Mouse (Mus musculus): ENCODE data around the gene Hdac8.
A peak's percentile ranks its signal among the peaks of the same experiment; 100 is the strongest.

The Hdac8 gene

DNA sequence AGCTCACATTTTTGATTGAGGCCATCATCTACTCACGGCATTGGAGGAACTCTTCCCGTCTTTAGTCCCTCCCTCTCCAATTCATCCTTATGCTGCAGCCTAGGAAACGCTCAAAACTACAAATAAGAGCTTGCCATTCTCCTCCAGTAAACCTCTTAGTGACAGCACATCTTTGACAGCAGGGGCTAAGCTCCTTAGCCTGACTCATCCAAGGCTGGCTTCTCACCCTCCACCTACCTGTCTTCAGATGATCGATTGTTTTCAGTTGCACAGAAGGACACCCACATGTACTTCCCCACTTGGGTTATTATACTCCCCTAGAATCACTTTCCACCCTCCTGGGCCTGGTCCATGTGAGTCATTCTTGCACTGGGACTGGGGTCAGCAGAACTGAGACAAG, 163.5 kb downstream of the Hdac8 start:
- DNase-seq (ENCODE audit: low read depth, low spot score) = no peak

DNA sequence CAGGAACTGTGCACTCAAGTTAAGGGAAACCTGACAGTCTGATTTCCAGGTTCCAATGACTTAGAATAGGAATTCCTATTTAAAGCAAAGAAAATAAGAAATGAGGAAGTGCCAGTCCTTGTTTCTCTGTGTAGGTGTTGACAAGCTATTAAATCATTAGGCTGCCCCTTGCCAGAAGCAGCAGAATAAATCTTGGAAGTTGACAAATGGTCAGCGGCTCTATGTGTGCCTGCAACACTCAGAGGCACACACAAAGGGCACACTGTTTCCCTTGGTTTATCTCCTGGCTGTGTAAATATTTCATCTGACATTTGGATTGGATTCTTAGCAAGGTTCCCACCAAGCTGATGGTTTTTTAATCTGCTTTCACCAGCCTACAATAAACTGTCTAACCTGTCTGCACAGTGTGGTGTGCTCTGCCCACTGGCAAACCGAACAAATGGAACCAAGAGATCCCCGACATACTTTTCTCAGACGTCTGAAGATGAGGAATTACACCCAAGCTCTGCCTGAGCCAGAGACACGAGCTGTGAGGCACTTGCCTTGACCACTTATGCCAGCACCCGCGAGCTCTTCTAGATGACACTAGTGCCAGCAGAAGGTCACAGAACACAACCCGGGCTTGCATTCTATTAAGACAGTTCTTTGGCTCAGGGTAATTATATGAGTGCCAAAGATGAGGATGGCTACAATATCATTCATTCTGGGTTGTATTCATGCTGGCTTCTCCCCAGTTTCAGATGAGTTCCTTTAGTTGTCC, 165.6 kb downstream of the Hdac8 start:
- DNase-seq (ENCODE audit: low read depth, low spot score) = peak; percentile 25

DNA sequence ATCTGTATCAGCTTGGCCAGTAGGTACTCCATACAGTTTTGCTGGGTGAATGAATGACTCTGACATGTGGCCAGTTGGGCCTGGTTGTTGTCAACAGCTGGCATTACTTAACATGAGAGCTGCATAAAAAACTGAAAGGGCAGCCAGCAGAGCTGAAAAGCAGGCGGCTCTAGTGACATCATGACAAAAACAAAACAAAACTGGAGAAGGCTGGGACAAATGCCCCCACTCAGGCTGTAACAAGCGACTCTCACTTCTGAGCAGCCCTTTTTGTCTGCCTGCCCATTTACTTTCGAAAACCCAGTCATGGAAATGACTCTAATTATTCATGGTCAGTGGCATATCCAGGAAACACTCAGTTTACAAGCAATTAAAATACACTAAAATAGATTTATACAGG, 185.5 kb downstream of the Hdac8 start:
- peak; percentile 38 for DNase-seq (ENCODE audit: low read depth, low spot score)

DNA sequence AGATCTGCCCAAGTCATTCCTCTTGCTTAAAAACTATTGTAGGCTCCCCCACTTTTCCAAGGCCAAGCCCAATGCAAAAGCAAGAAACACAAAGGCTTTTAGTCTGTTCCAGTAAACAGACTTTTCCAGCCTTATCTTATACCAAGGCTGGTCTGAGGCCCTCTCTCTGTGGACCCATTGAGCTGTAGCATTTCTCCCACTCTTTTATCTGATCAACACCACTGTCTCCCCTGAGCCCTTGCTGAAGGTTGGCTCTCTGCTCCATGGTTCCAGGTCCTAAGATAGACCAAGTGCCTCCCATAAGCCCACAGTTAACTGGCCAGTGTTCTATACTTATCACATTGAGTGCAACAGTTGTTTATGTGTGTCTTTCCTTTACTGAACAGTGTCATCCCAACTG, 185.9 kb downstream of the Hdac8 start:
- no peak for DNase-seq (ENCODE audit: low read depth, low spot score)

DNA sequence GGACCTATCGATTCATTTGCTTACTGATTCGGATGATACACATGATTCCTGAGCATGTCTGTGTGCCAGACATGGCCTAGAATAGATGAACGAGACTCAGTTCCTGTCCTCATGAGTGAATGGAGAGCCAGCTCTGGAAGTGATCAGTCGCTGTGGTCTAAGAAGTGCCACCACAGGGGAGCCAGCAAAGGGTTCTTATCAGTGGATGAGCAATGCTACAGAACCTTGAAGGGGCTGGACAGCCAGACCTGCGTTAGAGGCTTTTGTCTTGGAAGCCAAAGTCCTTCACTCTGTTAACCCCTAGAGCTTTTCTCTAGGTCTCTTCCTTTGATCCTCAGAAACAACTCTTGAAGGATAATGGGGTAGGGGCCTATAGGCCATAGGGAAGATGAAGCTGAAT, 186.4 kb downstream of the Hdac8 start:
- DNase-seq (ENCODE audit: low read depth, low spot score) = no peak

DNA sequence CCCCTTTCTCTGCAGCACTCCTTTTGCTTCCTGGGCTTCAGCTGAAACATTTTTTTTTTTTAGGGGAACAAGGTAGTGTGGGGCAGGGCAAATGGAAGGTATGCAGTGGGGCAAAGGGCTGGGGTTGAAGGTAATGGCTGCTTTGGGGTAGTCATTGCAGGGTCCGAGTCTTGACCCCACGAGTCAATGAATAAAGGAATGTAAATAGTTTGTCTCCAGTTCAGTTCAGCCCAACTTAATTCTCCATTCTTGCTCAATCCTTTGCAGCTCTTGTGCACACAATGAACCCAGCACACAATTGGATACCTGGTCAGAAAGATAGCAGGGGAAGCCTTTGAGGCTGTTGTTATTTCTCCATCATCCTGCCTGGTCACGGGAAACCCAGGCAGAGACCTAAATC, 194.0 kb downstream of the Hdac8 start:
- DNase-seq (ENCODE audit: low read depth, low spot score) = no peak

DNA sequence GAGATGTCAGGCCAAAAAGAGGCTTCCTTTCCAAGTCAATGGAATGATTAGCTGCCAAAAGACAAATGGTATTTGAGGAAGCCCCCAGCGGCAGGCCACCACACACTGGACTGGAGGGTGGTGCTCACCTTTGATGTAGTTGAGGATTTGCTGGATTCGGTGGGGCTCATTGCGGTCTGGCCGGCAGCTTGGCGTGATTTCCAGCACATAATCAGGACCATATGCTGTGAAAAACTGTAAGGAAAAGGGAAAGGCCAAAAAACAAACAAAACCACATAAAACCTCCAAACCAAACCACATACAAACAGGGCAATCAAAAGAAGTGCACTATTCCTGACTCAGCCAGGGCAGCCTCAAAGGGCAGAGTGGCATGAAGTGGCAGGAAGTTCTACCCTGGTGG, 197.6 kb downstream of the Hdac8 start:
- peak; percentile 18 for DNase-seq (ENCODE audit: low read depth, low spot score)

DNA sequence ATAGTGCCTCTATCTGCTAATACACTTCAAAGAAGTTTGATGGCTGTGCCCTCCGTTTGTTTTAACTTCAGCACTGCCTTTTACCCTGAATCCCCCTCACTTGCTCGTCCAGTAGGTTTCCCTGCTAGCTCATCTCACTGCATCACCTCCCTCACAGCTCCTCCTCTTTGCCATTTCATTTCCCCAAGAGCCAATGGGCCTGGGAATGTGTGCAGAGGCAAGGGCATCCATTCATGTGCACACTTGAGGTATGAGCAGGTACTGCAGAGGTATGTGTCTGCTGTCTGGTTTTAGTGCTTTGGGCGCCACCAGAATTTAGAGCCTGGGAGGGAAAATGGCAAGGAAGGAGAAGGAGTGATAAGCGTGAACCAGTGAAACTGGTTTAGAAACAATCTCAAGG, 199.4 kb downstream of the Hdac8 start:
- no peak for DNase-seq (ENCODE audit: low read depth, low spot score)

DNA sequence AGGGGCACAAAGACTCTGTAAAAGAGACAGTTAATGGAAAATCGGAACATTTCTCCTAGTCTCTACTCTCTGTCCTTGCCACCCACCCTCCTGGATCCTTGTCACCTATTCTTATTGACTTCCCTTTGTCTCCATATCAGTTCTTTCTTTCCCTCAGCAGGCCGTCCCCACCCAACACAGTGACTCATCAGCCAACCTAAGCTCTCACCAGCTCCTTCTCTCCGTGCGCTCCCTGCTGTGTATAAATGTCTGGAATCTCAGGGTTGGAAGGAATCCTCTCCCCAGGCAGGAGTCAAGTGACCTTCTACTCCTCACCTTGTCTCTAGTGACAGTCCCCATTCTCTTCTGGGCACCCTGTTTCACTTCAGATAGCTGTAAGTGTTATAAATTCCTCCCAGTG, 200.2 kb downstream of the Hdac8 start:
- DNase-seq (ENCODE audit: low read depth, low spot score) = no peak

DNA sequence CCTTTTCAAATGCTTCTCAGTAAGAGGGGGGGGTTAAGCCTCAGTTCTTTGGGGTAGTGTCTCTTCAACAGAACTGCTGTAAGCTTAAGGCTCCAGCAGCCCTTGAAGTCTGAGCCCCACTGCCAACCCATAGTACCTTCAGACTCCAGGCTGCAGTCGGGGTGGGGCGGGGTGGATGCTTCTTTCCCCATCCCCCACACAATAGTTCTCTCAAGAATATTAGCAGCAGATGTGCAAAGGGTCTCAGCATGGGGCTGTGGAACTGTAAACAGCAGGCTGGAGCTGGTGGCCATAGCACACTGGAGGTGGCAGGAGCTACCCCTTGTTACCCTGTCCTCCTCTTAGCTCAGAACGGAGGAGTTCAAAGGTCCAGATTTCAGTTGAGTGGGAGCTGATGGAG, 202.7 kb downstream of the Hdac8 start:
- DNase-seq (ENCODE audit: low read depth, low spot score) = peak; percentile 19

DNA sequence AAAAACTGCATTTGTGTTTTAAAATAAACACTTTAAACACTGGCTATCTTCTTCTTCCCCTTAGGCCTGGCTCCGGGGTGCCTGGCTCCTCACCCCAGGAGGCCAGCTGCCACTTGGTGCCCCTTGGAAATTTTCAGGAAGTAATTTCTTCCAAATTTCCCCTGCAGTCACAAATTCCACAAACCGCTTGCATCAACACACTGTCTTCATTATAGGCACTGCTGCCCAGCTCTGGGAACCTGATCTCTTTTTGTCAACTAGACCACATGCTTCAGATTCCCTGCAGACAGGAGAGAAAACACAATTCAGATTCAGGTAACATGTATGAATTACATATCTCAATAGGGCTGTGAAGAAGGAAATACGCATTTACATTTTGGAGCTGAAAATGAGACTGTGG, 220.3 kb downstream of the Hdac8 start:
- DNase-seq (ENCODE audit: low read depth, low spot score) = peak; percentile 35

DNA sequence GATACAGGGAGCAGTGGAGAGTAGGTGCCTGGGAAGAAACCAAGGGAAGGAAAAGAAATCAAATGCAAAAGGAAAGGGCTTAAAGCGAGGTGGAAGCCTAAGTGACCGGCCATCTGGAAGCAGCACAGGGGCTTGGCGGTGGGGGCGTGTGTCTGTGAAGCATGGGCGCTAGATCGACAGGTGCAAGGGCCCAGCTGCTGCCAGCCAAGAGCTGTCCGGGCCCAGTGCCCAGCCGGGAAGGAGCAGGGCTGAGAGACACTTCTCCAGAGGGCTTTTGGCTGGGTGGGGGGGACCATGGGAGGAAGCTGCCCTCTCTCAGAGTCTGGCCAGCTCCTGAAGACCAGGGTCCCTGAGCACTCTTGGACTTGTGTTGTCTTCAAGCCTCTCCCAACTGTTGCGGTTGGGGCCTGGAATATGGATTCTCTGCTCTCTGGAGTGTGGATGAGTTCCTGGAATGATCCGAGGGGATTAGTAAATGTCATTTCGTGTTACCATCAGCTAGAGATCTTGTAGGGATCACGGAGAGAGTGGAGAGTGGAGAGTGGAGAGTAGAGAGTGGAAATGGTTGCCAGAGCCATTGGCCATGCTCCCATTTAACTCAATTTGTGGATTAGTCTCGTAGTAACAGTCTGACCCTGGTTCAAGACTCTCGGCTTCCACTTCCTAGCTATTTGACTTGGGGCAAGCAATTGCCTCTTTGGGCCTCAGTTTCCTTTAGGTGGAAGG, 242.4 kb downstream of the Hdac8 start:
- DNase-seq (ENCODE audit: low read depth, low spot score) = no peak

DNA sequence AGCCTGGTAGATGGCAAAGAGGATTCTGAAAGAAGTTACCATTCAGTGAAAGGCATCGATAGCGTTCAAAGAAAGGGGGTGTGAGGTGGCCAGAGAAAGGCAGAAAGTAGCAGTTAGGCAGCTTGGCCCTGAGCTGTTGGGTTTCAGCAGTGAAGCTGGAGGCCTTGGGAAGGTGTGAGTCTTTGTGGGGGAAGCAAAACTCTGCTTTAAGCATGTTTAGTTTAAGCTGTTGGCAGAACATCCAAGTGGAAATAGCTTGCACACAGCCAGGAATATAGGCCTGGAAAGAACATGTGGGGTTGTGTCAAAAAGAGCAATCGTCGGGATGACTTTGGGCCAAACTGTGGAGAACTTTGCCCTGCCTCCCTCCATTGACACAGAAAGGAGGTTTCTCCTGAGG, 245.4 kb downstream of the Hdac8 start:
- DNase-seq (ENCODE audit: low read depth, low spot score) = no peak

DNA sequence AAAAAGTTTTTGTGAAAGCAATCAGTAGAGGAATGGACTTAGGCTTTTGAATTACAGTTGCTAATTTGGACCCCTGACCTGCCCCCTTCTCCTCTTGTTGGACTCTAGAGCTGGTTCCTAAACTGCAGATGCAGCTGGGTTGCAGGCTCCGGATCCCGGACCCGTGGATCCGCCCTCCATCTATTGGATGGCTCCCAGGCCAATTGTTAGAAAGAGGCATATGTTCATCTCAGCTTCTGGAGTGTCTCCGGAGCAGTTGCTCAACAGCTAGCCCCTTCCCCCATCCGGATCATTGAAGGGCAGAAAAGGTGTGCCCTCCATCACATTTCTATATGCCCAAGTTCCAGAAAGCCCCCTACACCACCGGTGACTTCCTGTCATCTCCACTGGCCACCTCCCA, 251.3 kb downstream of the Hdac8 start:
- DNase-seq (ENCODE audit: low read depth, low spot score) = no peak

DNA sequence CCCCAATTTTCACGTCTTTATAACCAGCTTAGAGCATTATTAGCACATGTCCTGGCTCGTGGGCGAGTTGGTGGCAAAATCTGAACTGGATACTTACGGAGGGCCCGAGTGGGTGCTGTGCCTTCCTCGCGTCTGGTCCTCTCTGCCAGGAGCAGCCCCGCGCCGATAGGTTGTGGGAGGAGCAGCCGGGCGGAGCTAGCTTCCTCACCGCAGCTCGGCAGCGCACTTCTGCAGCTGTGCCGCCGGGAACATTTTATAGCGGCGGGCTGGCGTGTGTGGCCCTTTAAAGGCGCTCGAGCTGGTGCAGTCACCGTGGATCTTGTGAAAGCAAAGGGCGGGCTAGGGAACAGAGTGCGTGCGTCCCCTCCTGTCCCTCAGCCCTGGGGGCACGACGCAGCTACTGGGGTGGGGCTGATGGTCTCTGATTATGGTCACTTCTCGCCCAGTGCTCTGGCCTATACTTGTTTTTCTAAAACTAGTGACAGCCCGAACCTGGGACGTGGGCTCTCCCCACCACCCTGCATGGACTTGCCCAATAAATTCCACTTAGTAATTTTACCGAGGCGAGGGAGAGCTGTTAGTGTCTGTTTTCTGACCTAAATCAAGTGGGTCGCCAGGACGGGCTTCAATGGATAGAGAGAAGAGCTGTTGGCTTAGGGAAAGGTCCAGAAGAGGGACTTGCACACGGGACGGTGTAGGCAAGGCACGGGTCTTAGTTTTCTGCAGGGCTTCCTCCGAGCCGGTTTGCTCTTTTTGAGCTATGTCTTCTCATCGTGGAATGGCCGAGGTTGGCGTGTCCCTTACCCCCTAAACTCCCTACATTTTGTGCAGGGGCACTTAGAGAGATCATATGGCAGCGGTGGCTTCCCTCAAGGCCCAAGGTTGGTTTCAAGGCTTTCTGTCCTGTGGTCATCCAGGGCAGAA, 253.0 kb downstream of the Hdac8 start, which contains the start of gene Cited1:
TSS of gene Cited1 (minus strand) at position 245 of the 924 bp plus-strand sequence.
- peak; percentile 82 for DNase-seq (ENCODE audit: low read depth, low spot score)

DNA sequence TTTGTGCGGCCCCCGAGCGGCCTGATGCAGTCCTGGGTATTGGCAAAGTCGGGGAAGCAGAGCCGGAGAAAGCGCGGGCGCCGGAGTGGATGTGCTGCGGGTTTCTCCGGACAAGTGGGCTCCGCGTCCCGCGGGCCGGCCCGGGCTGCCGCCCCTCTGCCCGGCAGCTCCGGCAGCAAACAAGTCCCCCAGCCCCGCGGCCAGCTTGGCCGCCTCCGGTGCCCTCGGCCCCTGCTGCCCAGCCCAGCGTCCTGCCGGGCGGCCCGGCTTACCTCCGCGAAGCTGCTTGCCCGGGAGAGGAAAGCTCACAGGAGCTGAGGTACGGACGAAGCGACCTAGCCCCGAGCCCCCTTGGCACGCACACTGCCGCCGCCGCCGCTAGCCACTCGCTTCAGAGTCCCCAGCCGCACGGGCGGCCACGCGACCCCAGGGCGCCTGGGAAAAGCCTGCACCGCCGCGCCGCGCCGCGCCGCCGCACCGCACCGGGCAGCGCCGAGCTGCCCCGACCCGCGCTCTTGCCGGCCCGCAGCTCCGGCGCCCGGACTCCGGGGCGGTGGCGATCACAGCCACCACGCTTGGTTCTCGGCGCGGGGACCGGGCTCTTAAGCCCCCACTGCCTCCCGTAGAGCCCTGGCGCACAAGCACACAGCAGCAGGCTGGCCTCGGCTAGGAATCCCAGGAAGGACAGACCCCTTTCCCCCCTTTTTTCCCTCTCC, 253.8 kb downstream of the Hdac8 start:
- peak; percentile 4 for DNase-seq (ENCODE audit: low read depth, low spot score)

DNA sequence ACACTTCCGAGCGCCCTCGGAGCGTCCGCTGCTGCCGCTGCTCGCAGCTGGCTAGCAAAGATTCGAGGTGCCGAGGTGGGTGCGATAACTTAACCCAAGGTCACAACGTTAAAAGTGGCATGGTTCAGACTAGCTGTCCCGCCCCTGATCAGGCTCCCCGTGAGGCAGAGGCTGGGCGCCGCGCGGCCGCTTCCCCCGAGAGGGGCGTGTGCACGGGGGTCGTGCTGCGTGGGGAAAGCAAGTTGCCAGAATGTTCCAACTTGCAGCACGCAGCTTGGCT, 254.3 kb downstream of the Hdac8 start:
- DNase-seq (ENCODE audit: low read depth, low spot score) = no peak

DNA sequence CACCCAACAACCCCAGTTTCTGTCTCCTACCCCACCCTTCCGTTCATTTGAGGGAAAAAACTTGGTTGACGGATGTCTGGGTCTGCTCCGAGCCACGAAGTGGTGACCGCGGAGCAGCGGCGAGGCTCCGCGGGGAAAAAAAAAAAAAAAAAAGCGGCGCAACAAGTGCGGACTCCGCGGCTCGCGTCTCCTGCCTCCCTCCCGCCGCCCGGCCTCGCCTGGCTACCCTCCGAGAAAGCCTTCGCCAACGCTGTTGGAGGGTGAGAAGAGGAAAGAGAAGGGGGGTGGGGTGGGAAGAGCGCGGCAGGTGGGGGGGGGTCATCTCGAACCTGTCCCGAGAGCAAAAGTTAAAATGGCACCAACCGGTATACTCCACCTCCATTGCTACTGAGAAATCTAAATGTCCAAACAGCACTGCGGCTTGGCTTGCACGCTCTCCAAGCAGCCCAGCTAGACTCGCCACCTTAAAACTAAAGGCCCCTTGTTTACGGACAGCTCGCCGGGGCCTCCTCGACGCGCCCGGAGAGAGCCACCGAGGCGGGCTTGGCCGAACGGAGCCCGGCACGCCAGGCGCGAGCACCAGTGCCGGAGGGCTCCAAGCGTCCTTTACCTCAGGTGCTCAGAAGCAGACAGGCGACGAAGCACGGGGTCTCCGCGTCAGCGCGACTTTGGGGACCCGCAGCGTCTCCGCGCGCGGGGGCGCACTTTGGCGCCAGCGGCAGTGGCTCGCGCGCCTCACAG, 254.8 kb downstream of the Hdac8 start:
- DNase-seq (ENCODE audit: low read depth, low spot score) = peak; percentile 16

DNA sequence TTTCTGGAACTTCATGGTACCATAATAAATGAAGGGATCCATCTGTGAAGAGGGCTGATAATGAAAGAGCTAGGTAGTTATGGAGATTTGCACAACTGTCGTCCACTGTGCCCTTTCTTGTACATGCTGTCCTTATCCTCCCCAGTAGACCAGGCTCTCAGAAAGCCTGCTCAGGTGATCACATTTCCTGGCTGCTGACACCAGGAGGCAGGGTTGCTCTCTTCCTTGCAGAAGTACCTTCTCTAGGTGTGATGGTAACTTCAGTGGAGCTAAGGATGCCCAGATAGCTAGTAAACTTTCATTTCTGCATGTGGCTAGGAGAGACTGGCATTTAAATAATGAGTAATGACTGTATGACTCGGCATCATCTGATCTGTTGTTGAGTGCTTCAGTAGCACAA, 260.8 kb downstream of the Hdac8 start:
- no peak for DNase-seq (ENCODE audit: low read depth, low spot score)
